Mouse (Mus musculus): ENCODE measurements around the gene Lrmda. TPM values are rescaled to one million over a fixed set of nuclear protein-coding genes. Genes with fewer than 3 reads are reported as not detected.
A peak's percentile ranks its signal among the peaks of the same experiment; 100 is the strongest.

Gene Lrmda
- polyA plus RNA-seq, 1 experiment from 2014 or later: 0.53 TPM

DNA sequence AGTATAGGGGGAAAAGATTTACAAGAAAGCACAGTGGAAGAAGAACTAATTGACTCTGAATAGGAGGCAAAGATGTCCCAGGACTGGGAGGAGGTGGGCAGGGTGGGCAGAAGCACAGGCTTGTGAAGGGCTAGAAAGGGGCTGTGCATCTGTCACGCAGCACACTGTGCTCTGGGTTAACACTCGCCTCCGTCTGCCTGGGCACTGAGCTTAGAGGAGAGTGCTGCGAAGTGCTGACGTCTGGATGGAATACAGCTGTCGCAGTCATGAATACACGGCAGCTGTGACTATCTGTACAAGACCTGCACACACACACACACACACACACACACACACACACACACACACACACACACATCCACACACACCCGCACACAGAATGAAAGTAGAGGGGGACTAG lies 73.6 kb downstream of the Lrmda start:
- Histone ChIP-seq H3K36me3 (ENCODE audit: control insufficient read depth, insufficient read depth, low read length) (no peaks in the 10 kb centered on the region), H3K27ac (ENCODE audit: low read depth, low read length) (no peak overlapping the region)
- no peak; the same call in 1 of the 2 replicates for ATAC-seq (ENCODE audit: low FRiP score, low TSS enrichment)

DNA sequence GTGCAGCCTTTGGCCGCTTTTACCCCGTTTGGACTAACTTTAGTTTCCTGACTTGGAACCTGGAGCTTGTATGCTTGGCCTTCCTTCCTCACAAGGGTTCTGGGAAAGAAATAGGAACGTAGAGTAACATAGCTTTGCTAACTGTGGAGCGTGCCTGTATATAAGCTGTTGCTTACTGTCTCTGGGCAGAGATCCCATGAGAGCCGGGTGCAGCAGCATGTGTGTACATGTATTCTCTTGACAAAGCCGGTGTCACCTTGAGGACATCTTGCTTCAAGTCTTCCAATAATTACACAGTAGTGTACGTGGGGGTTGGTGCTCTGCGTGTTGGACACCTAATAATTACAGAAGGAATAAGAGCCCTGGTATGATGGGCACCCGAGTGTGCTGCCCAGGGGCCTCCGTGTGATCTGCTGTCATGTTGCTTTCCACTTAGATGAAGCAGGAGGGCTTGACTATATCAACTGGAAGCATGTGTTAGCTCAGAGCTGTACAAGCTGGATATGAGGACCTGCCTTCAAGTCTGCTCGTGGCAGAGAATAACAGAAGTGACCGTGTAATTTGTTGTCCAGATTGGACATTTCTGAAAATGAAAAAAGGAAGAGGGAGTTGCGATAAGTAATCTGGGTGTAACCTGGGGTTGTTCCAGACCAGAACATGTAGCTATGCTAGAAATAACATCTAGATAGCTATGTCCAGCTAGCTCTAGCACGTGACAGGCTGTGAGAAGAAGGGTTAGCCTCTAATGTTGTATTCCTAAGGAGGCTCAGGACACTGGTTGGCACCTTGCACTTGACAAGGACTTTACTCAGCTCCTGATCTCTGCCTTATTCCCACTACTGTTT lies 82.7 kb downstream of the Lrmda start:
- ATAC-seq (ENCODE audit: low FRiP score, low TSS enrichment): no peak
- H3K36me3 ChIP-seq (ENCODE audit: control insufficient read depth, insufficient read depth, low read length): no peaks in the 10 kb centered on the region
- WGBS: 88% methylated on average over 14 of the region's 14 CpGs
- peaks cover 2% of the 10 kb centered on the region; the same call in 1 of the 2 replicates for H3K4me1 ChIP-seq (ENCODE audit: control insufficient read depth, insufficient read depth, low read length)
- no peak overlapping the region for H3K9ac ChIP-seq (ENCODE audit: low read depth, low read length)
- no peak overlapping the region for H3K27ac ChIP-seq (ENCODE audit: low read depth, low read length)
- no peak overlapping the region for H3K4me2 ChIP-seq (replicated peaks; ENCODE audit: low read depth, low read length)
- H3K4me3 ChIP-seq (ENCODE audit: low read length): no peak overlapping the region
- no peaks in the 10 kb centered on the region for H3K27me3 ChIP-seq (ENCODE audit: control insufficient read depth, insufficient read depth, low read length)
- H3K9me3 ChIP-seq (ENCODE audit: control insufficient read depth, low read length): no peaks in the 10 kb centered on the region

More for the DNA sequence above, 73.6 kb downstream of the Lrmda start:
- peaks cover 9% of the 10 kb centered on the region; the same call in 1 of the 2 replicates for H3K27me3 ChIP-seq (ENCODE audit: control insufficient read depth, insufficient read depth, low read length)
- no peak overlapping the region for H3K4me3 ChIP-seq (ENCODE audit: low read length)
- H3K9ac ChIP-seq (ENCODE audit: low read depth, low read length): no peak overlapping the region
- H3K4me1 ChIP-seq (ENCODE audit: control insufficient read depth, insufficient read depth, low read length): peaks cover 24% of the 10 kb centered on the region; the same call in 1 of the 2 replicates
- H3K9me3 ChIP-seq (ENCODE audit: control insufficient read depth, low read length): peaks cover 6% of the 10 kb centered on the region; the same call in 1 of the 2 replicates
- no peak overlapping the region for H3K4me2 ChIP-seq (replicated peaks; ENCODE audit: low read depth, low read length)
- 22% methylated on average over 8 of the region's 8 CpGs for WGBS

DNA sequence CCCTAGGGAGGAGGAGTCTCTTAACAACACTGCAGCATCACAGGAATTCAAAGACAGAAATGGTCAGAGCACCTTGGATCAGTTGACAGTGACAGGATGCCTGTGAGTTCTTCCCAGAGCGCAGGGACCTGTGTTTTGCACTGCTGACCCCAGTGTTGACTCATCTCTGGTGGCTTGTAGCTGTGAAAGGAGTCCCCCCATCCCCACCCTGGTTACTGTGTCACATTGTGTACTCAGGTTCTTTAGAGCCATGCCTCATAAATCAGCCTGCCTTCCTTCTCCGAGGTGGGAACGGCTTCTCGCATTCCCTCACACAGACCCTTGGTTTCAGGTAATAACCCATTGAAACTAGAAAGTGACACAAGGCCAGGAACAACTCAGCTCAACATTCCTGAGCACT lies 86.3 kb downstream of the Lrmda start:
- H3K9ac ChIP-seq (ENCODE audit: low read depth, low read length): no peak overlapping the region
- peaks cover 2% of the 10 kb centered on the region for H3K4me1 ChIP-seq (ENCODE audit: control insufficient read depth, insufficient read depth, low read length)
- 18% methylated on average over 4 of the region's 4 CpGs for WGBS
- no peaks in the 10 kb centered on the region for H3K27me3 ChIP-seq (ENCODE audit: control insufficient read depth, insufficient read depth, low read length)
- H3K27ac ChIP-seq (ENCODE audit: low read depth, low read length): peak overlapping the region; percentile 42; the same call in 1 of the 2 replicates
- H3K4me2 ChIP-seq (replicated peaks; ENCODE audit: low read depth, low read length): no peak overlapping the region
- H3K36me3 ChIP-seq (ENCODE audit: control insufficient read depth, insufficient read depth, low read length): no peaks in the 10 kb centered on the region
- peak; percentile 88 for ATAC-seq (ENCODE audit: low FRiP score, low TSS enrichment)
- H3K9me3 ChIP-seq (ENCODE audit: control insufficient read depth, low read length): no peaks in the 10 kb centered on the region
- no peak overlapping the region for H3K4me3 ChIP-seq (ENCODE audit: low read length)

DNA sequence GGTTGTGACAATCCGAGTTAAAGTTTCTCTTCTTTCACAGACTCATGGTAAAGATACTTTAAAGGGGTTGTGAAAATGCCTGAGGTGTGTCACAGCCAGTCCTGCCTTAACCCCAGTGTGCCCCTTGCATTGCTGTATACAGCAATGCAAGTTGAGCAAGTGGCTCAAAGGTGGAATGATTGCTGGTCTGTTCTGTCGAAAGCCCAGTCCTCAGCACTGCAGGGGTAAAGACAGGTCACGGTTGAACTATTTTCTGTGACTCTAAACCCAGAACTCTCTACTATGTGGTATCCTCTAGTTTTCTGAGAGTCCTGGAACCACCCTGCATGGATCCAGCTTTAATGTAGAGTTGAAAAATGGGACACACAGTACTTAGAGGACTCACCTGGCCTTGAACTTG lies 87.3 kb downstream of the Lrmda start:
- ATAC-seq (ENCODE audit: low FRiP score, low TSS enrichment): no peak
- Histone ChIP-seq H3K27ac (ENCODE audit: low read depth, low read length) (no peak overlapping the region), H3K27me3 (ENCODE audit: control insufficient read depth, insufficient read depth, low read length) (no peaks in the 10 kb centered on the region), H3K36me3 (ENCODE audit: control insufficient read depth, insufficient read depth, low read length) (no peaks in the 10 kb centered on the region), H3K4me3 (ENCODE audit: low read length) (no peak overlapping the region), H3K4me2 (replicated peaks; ENCODE audit: low read depth, low read length) (no peak overlapping the region), H3K9ac (ENCODE audit: low read depth, low read length) (no peak overlapping the region), H3K9me3 (ENCODE audit: control insufficient read depth, low read length) (no peaks in the 10 kb centered on the region), H3K4me1 (ENCODE audit: control insufficient read depth, insufficient read depth, low read length) (peaks cover 2% of the 10 kb centered on the region)
- WGBS: 70% methylated on average over 3 of the region's 3 CpGs

DNA sequence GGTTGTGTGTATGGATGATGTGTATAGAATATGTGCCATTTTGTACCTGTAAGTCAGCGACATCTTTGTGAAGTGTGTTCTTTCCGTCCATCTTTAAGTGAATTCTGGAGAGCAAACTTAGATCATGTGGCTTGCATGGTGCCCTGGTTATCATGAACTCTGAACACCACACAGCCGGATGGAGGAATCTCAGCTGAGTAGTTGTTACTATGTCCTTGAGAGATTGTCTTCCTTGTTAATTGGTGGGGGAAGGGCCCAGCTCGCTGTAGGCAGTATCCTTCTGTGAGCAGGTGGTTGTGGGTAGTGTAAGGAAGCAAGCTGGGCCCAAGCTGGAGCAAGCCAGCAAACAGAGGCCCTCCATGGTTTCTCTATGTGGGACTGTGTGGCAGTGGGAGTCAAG lies 89.9 kb downstream of the Lrmda start:
- ATAC-seq (ENCODE audit: low FRiP score, low TSS enrichment): no peak
- Histone ChIP-seq H3K4me2 (replicated peaks; ENCODE audit: low read depth, low read length) (no peak overlapping the region), H3K27ac (ENCODE audit: low read depth, low read length) (no peak overlapping the region), H3K36me3 (ENCODE audit: control insufficient read depth, insufficient read depth, low read length) (no peaks in the 10 kb centered on the region), H3K4me3 (ENCODE audit: low read length) (no peak overlapping the region), H3K9me3 (ENCODE audit: control insufficient read depth, low read length) (no peaks in the 10 kb centered on the region), H3K9ac (ENCODE audit: low read depth, low read length) (no peak overlapping the region), H3K4me1 (ENCODE audit: control insufficient read depth, insufficient read depth, low read length) (peaks cover 4% of the 10 kb centered on the region), H3K27me3 (ENCODE audit: control insufficient read depth, insufficient read depth, low read length) (no peaks in the 10 kb centered on the region)
- WGBS: 59% methylated on average over 4 of the region's 4 CpGs

DNA sequence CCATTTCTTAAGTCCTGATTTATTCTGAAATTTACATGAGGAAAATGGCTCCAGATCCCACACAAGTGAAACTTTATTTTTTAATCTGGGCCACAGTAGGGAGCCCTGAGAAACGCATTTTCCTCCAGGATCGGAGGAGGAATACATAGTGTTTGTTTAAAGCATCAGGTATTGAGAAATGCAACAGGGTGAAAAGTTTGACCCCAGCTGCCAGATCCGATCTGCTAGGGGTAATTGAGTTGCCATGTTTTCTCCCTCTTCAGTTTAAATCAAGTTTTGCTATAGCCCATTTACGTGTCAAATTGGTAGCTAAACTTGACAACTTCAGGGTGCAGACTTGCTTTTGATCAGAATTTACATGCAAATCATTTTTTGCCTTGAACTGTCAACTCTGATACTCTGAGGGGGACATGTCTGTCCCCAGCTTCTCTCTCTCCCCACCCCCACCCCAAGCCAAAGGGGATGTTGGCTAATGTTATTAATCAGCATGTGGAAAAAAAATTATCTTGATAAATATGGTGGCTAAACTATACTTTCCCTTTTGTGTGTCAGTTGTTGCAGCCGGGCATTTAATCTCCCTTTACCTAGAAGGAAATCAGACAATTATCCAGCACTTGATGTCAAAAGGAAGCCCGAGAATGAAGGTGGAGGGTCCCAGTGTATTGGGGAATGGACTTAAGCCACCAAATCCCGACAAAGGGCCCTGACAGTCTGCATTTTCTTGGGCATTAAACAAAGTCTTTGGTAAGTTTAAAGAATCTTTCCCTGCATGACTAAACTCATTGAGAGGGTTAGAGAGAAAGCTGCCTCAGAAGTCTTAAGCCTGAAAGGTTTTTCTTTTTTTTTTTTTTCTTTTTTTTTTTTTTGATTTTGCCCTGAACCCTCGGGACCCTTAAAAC lies 94.2 kb downstream of the Lrmda start:
- H3K27ac ChIP-seq (ENCODE audit: low read depth, low read length): no peak overlapping the region
- no peak overlapping the region for H3K9ac ChIP-seq (ENCODE audit: low read depth, low read length)
- no peaks in the 10 kb centered on the region for H3K36me3 ChIP-seq (ENCODE audit: control insufficient read depth, insufficient read depth, low read length)
- H3K4me3 ChIP-seq (ENCODE audit: low read length): no peak overlapping the region
- no peaks in the 10 kb centered on the region for H3K9me3 ChIP-seq (ENCODE audit: control insufficient read depth, low read length)
- ATAC-seq (ENCODE audit: low FRiP score, low TSS enrichment): no peak
- H3K4me2 ChIP-seq (replicated peaks; ENCODE audit: low read depth, low read length): no peak overlapping the region
- H3K4me1 ChIP-seq (ENCODE audit: control insufficient read depth, insufficient read depth, low read length): peaks cover 9% of the 10 kb centered on the region
- WGBS: 42% methylated on average over 8 of the region's 8 CpGs
- peaks cover 5% of the 10 kb centered on the region; the same call in 1 of the 2 replicates for H3K27me3 ChIP-seq (ENCODE audit: control insufficient read depth, insufficient read depth, low read length)

DNA sequence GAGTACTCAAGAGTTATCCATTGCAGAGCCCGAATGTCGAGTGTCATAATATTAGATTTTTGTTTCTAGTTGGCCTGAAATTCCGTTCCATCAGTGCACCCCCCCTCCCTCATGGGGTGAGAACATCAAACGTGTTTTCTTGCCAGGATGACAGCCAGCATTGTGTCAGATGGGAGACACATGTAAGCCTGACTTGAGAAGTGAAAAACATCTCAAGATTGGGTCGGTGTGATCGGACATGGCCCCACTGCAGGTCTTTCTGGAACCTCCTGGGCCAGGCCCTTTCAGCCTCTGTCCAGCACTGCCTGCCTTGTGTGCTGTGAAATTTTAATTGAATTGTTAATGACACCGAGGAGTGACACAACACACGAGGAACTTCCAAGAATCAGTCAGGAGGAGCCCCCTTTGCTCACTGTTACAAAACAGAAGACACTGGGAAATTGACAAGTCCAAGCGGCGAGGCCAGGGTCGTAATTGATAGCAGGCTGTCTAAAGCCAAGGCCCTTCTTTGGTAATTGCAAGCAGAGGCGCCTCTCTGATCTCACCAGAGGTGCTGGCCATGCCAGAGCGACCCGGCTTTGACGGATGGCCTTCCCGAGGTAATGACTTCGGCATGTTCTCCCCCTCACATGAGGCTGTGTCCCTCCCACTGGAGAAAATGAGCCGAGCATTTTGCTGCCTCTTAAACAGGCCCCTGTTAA lies 95.3 kb downstream of the Lrmda start:
- H3K27ac ChIP-seq (ENCODE audit: low read depth, low read length): no peak overlapping the region
- H3K9me3 ChIP-seq (ENCODE audit: control insufficient read depth, low read length): no peaks in the 10 kb centered on the region
- 22% methylated on average over 18 of the region's 18 CpGs for whole genome bisulfite sequencing
- no peak overlapping the region for H3K4me2 ChIP-seq (replicated peaks; ENCODE audit: low read depth, low read length)
- no peaks in the 10 kb centered on the region for H3K36me3 ChIP-seq (ENCODE audit: control insufficient read depth, insufficient read depth, low read length)
- H3K9ac ChIP-seq (ENCODE audit: low read depth, low read length): no peak overlapping the region
- no peak overlapping the region for H3K4me3 ChIP-seq (ENCODE audit: low read length)
- peaks cover 5% of the 10 kb centered on the region; the same call in 1 of the 2 replicates for H3K27me3 ChIP-seq (ENCODE audit: control insufficient read depth, insufficient read depth, low read length)
- ATAC-seq (ENCODE audit: low FRiP score, low TSS enrichment): peak; percentile 84
- H3K4me1 ChIP-seq (ENCODE audit: control insufficient read depth, insufficient read depth, low read length): peaks cover 9% of the 10 kb centered on the region

DNA sequence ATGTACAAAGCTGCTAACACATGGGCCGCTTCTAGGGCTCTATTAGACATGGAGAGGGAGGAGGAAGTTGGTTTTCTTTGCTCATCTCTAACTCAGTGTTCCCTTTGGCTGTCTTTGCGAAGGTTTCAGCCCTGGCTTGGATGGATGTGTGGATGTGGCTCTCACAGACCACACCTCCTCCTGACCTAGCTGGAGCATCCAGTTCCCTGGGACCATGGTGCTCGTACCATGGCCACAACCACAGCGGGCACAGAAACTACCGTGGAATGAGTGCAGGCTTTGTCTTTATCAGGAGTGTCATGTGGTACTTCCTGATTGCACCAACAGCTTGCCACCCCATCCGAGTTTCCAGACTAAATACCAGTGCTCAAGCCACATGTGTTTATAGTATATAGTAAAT lies 98.6 kb downstream of the Lrmda start:
- H3K9me3 ChIP-seq (ENCODE audit: control insufficient read depth, low read length): no peaks in the 10 kb centered on the region
- H3K4me3 ChIP-seq (ENCODE audit: low read length): no peak overlapping the region
- peaks cover 9% of the 10 kb centered on the region for H3K4me1 ChIP-seq (ENCODE audit: control insufficient read depth, insufficient read depth, low read length)
- H3K9ac ChIP-seq (ENCODE audit: low read depth, low read length): no peak overlapping the region
- no peak overlapping the region for H3K4me2 ChIP-seq (replicated peaks; ENCODE audit: low read depth, low read length)
- ATAC-seq (ENCODE audit: low FRiP score, low TSS enrichment): no peak
- no peaks in the 10 kb centered on the region for H3K36me3 ChIP-seq (ENCODE audit: control insufficient read depth, insufficient read depth, low read length)
- H3K27me3 ChIP-seq (ENCODE audit: control insufficient read depth, insufficient read depth, low read length): peaks cover 5% of the 10 kb centered on the region; the same call in 1 of the 2 replicates
- WGBS: 69% methylated on average over 6 of the region's 6 CpGs
- H3K27ac ChIP-seq (ENCODE audit: low read depth, low read length): no peak overlapping the region

Data from kidney, embryonic 14.5 days (tissue).